Mouse (Mus musculus) testis, postnatal 14 days (tissue): ENCODE measurements around the gene Folr2.

Experiments
- DNase-seq: peaks from one replicate; pipeline ENCODE4 v3.0.0; 2021; ENCODE audit warnings: low spot score

The Folr2 gene

GRCm38 (mm10) chr7:101823758-101824630 lies 33.0 kb downstream of the Folr2 start:
- DNase-seq: no peak

GRCm38 (mm10) chr7:101822836-101823757 lies 33.9 kb downstream of the Folr2 start:
- DNase-seq: peak; percentile 64

- DNase-seq: peak; percentile 61
Measured at GRCm38 (mm10) chr7:101821571-101822501, 35.2 kb downstream of the Folr2 start.

- DNase-seq: no peak
Measured at GRCm38 (mm10) chr7:101820295-101821030, 36.5 kb downstream of the Folr2 start.

GRCm38 (mm10) chr7:101817861-101818401 lies 39.1 kb downstream of the Folr2 start, which contains the start of gene Phox2a:
TSS of gene Phox2a (plus strand) at chr7:101818313.
- DNase-seq: no peak
